Mouse (Mus musculus): ENCODE results near the gene R3hdm2. TPM values are rescaled to one million over a fixed set of nuclear protein-coding genes. Genes with fewer than 3 reads are reported as not detected.

The R3hdm2 gene
- polyA plus RNA-seq, 1 experiment = 179 TPM

GRCm38 (mm10) chr10:127490160-127491127 is 110.3 kb downstream of the R3hdm2 start:
- DNase-seq (ENCODE audit: extremely low spot score in 1 of 2, low spot score in 1 of 2) = no peak

- DNase-seq (ENCODE audit: extremely low spot score in 1 of 2, low spot score in 1 of 2) = no peak
These were observed 111.0 kb downstream of the R3hdm2 start for GRCm38 (mm10) chr10:127491128-127491512.

- no peak for DNase-seq (ENCODE audit: extremely low spot score in 1 of 2, low spot score in 1 of 2)
These were observed 112.0 kb downstream of the R3hdm2 start for GRCm38 (mm10) chr10:127492118-127492517.

GRCm38 (mm10) chr10:127496156-127496555 is 116.0 kb downstream of the R3hdm2 start:
- DNase-seq (ENCODE audit: extremely low spot score in 1 of 2, low spot score in 1 of 2) = no peak

- no peak for DNase-seq (ENCODE audit: extremely low spot score in 1 of 2, low spot score in 1 of 2)
These were observed 119.4 kb downstream of the R3hdm2 start for GRCm38 (mm10) chr10:127499516-127499915.

GRCm38 (mm10) chr10:127500042-127500441 is 119.9 kb downstream of the R3hdm2 start:
- no peak for DNase-seq (ENCODE audit: extremely low spot score in 1 of 2, low spot score in 1 of 2)

- no peak for DNase-seq (ENCODE audit: extremely low spot score in 1 of 2, low spot score in 1 of 2)
These were observed 121.1 kb downstream of the R3hdm2 start, which contains the start of gene Stac3 for GRCm38 (mm10) chr10:127500894-127501893. TSS of gene Stac3 (plus strand) at chr10:127501686.

- DNase-seq (ENCODE audit: extremely low spot score in 1 of 2, low spot score in 1 of 2) = peak; percentile 67 to 85
These were observed 128.1 kb downstream of the R3hdm2 start for GRCm38 (mm10) chr10:127508239-127508638.

GRCm38 (mm10) chr10:127509051-127509836 is 129.1 kb downstream of the R3hdm2 start:
- DNase-seq (ENCODE audit: extremely low spot score in 1 of 2, low spot score in 1 of 2) = peak; percentile 62 to 92

GRCm38 (mm10) chr10:127509837-127510701 is 129.9 kb downstream of the R3hdm2 start:
- no peak for DNase-seq (ENCODE audit: extremely low spot score in 1 of 2, low spot score in 1 of 2)

GRCm38 (mm10) chr10:127510895-127511617 is 130.9 kb downstream of the R3hdm2 start:
- no peak for DNase-seq (ENCODE audit: extremely low spot score in 1 of 2, low spot score in 1 of 2)

GRCm38 (mm10) chr10:127511634-127512306 is 131.6 kb downstream of the R3hdm2 start:
- peak; percentile 87 to 93 for DNase-seq (ENCODE audit: extremely low spot score in 1 of 2, low spot score in 1 of 2)

GRCm38 (mm10) chr10:127512307-127512666 is 132.2 kb downstream of the R3hdm2 start:
- DNase-seq (ENCODE audit: extremely low spot score in 1 of 2, low spot score in 1 of 2) = no peak

GRCm38 (mm10) chr10:127512813-127513212 is 132.7 kb downstream of the R3hdm2 start:
- DNase-seq (ENCODE audit: extremely low spot score in 1 of 2, low spot score in 1 of 2) = peak; percentile 88 to 99

GRCm38 (mm10) chr10:127513501-127514091 is 133.5 kb downstream of the R3hdm2 start:
- no peak for DNase-seq (ENCODE audit: extremely low spot score in 1 of 2, low spot score in 1 of 2)

- no peak for DNase-seq (ENCODE audit: extremely low spot score in 1 of 2, low spot score in 1 of 2)
These were observed 134.1 kb downstream of the R3hdm2 start for GRCm38 (mm10) chr10:127514111-127514698.

- DNase-seq (ENCODE audit: extremely low spot score in 1 of 2, low spot score in 1 of 2) = no peak
These were observed 134.6 kb downstream of the R3hdm2 start, which contains the start of gene Ndufa4l2 for GRCm38 (mm10) chr10:127514764-127515163. TSS of gene Ndufa4l2 (plus strand) at chr10:127514967.

All from frontal cortex, adult 2 months (tissue).